Mouse (Mus musculus): Measurements from ENCODE around the gene Nf2. TPM values are rescaled to one million over a fixed set of nuclear protein-coding genes. Genes with fewer than 3 reads are reported as not detected.

The Nf2 gene
- polyA plus RNA-seq, 1 experiment = 38.0 TPM

DNA sequence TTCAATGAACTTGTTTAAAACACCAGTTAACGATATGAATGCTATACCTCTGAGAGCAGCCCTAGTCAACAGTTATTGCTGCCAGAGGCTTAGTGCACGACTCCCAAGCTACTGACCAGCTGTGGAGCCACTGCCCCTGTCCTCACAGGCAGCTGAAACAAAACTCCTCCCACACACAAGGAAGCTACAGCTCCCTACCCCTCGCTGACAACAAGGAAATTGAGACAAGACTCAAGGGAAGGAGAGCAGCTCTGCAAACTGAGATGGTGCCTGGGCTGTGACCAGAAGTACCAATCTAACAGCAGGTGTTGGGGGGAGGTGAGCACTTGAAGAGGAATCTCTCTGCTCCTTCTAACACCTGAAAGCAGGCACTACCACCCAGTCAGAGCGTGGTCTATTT, 48.7 kb downstream of the Nf2 start:
- WGBS = 81% methylated on average over 4 of the region's 4 CpGs
- Histone ChIP-seq H3K4me3 (replicated peaks; ENCODE audit: control insufficient read depth, low read depth, low read length) (no peak overlapping the region), H3K4me1 (ENCODE audit: control insufficient read depth, insufficient read depth, low read length) (no peaks in the 10 kb centered on the region), H3K27ac (ENCODE audit: control insufficient read depth, insufficient read depth, low read depth, low read length, poor library complexity) (no peak overlapping the region)
- no peak for TF ChIP-seq POLR2A (IDR thresholded peaks at IDR 0.05; ENCODE audit: borderline replicate concordance, control insufficient read depth, low read depth, low read length)

DNA sequence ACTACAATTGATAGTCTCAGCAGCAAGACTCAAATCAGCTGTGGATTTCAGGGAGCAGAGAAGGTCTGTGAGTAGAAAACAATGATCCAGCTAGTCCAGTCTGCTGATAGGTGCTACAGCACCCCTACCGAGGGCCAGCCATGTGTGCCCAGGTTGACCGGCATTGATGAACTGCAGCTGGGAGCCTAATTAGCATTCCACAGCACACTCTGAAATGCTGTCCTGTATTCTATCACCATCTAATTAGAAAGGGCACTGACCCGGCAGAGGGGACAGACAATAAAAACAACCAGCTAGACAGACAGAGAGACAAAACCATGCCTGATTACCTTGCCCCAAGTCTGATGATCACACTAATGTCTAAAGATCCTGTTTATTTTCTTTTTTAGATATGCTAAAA, 56.3 kb downstream of the Nf2 start:
- TF ChIP-seq POLR2A (IDR thresholded peaks at IDR 0.05; ENCODE audit: borderline replicate concordance, control insufficient read depth, low read depth, low read length) (no peak), CTCF (IDR thresholded peaks at IDR 0.05; ENCODE audit: control insufficient read depth, insufficient read depth, low read length) (no peak)
- H3K4me3 ChIP-seq (replicated peaks; ENCODE audit: control insufficient read depth, low read depth, low read length) = no peak overlapping the region
- H3K27ac ChIP-seq (ENCODE audit: control insufficient read depth, insufficient read depth, low read depth, low read length, poor library complexity) = no peak overlapping the region
- WGBS = 90% methylated on average over 3 of the region's 3 CpGs
- no peaks in the 10 kb centered on the region for H3K4me1 ChIP-seq (ENCODE audit: control insufficient read depth, insufficient read depth, low read length)

DNA sequence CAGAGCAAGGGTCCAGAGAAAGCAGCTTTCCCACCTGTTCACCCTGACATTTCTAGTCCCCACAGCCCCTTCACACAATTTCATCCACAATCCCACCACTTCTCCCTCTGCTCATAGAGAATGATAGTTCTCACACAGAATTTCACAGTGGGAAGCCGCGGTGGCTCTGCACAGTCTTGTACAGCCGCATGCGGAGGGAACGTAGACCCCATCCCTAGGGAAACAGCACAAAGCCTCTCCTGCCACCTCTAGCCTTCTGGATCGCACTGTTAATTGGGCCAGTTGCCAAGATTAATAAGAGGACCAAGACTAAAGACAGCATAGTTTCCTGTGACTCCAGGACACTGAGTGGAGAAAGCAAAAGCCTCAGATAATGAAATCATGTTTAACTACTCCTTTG, 57.8 kb downstream of the Nf2 start:
- 86% methylated on average over 6 of the region's 6 CpGs for WGBS
- Histone ChIP-seq H3K4me3 (replicated peaks; ENCODE audit: control insufficient read depth, low read depth, low read length) (no peak overlapping the region), H3K4me1 (ENCODE audit: control insufficient read depth, insufficient read depth, low read length) (no peaks in the 10 kb centered on the region)

DNA sequence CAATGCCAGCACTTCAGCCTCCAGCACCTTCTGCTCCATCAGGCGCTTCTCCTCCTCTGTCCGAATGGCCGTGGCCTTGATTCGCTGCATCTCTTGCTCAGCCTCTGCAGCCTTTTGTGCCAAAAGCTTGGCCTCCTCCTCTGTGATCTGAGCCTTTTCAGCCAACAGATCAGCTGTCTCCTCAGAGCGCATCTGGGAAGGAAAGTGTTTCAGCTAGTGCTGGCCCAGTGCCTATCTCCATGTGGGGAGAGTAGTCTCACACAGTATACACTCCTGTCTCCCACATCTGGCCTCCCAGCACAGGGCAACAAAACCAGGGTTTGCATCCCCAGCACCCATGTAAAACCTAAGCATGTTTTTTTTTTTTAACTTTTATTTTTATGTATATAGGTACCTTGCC, 59.6 kb downstream of the Nf2 start:
- WGBS = 85% methylated on average over 5 of the region's 5 CpGs
- Histone ChIP-seq H3K27ac (ENCODE audit: control insufficient read depth, insufficient read depth, low read depth, low read length, poor library complexity) (no peak overlapping the region), H3K4me1 (ENCODE audit: control insufficient read depth, insufficient read depth, low read length) (peaks cover 6% of the 10 kb centered on the region), H3K4me3 (replicated peaks; ENCODE audit: control insufficient read depth, low read depth, low read length) (no peak overlapping the region)
- TF ChIP-seq POLR2A (IDR thresholded peaks at IDR 0.05; ENCODE audit: borderline replicate concordance, control insufficient read depth, low read depth, low read length) (no peak), CTCF (IDR thresholded peaks at IDR 0.05; ENCODE audit: control insufficient read depth, insufficient read depth, low read length) (no peak)

More for the DNA sequence above, 57.8 kb downstream of the Nf2 start:
- TF ChIP-seq CTCF (IDR thresholded peaks at IDR 0.05; ENCODE audit: control insufficient read depth, insufficient read depth, low read length) = no peak
- TF ChIP-seq POLR2A (IDR thresholded peaks at IDR 0.05; ENCODE audit: borderline replicate concordance, control insufficient read depth, low read depth, low read length) = no peak
- H3K27ac ChIP-seq (ENCODE audit: control insufficient read depth, insufficient read depth, low read depth, low read length, poor library complexity) = no peak overlapping the region

DNA sequence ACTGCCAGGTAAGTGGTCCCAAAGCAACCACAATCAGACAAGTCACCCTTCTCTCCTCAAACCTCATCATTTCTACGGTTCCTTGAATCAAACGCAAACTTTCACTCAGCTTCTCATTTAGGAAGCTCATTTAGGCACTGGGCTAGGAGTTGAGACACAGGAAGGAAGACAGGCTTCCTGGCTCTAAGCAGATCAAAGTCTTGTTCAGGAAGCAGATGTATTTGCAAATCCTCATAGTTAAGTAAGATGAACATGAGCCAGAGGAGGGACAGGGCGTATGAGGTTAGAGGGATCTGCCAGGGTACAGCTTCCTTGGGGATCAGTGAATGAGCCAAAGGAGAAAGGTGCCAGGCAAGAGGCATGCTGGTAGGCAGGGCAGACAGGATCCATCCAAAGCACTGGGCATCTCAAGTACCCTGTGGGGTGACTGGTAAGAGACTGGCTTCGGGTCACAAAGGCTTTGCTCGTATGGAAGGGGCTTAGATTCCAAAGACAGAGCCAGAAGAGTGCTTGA, 64.7 kb downstream of the Nf2 start:
- TF ChIP-seq CTCF (IDR thresholded peaks at IDR 0.05; ENCODE audit: control insufficient read depth, insufficient read depth, low read length) (no peak), POLR2A (IDR thresholded peaks at IDR 0.05; ENCODE audit: borderline replicate concordance, control insufficient read depth, low read depth, low read length) (no peak)
- H3K27ac ChIP-seq (ENCODE audit: control insufficient read depth, insufficient read depth, low read depth, low read length, poor library complexity) = peak overlapping the region; percentile 36
- H3K4me3 ChIP-seq (replicated peaks; ENCODE audit: control insufficient read depth, low read depth, low read length) = no peak overlapping the region
- peaks cover 9% of the 10 kb centered on the region for H3K4me1 ChIP-seq (ENCODE audit: control insufficient read depth, insufficient read depth, low read length)
- 17% methylated on average over 5 of the region's 5 CpGs for WGBS

DNA sequence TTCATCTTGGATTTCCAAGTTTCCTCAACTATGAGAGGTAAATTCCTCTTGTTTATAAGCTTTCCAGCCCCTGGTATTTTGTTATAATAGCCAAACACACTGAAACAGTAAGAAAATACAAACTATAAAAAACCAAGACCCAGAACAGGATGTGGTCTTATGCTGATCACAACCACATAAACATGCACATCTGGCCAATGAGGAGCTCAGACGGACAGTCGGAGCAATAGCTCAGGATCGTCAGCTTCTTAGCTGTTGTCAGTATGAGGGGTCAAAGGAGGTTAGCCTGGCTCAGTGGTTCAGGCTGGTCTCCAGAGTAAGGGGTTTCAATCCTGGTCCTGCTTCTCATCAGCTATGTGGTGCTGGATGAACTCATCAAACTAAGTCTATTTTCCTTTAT, 66.2 kb downstream of the Nf2 start:
- H3K4me3 ChIP-seq (replicated peaks; ENCODE audit: control insufficient read depth, low read depth, low read length) = no peak overlapping the region
- WGBS = 33% methylated on average over 3 of the region's 3 CpGs
- no peak overlapping the region for H3K27ac ChIP-seq (ENCODE audit: control insufficient read depth, insufficient read depth, low read depth, low read length, poor library complexity)
- no peak for TF ChIP-seq CTCF (IDR thresholded peaks at IDR 0.05; ENCODE audit: control insufficient read depth, insufficient read depth, low read length)
- no peak for TF ChIP-seq POLR2A (IDR thresholded peaks at IDR 0.05; ENCODE audit: borderline replicate concordance, control insufficient read depth, low read depth, low read length)
- peaks cover 9% of the 10 kb centered on the region for H3K4me1 ChIP-seq (ENCODE audit: control insufficient read depth, insufficient read depth, low read length)

DNA sequence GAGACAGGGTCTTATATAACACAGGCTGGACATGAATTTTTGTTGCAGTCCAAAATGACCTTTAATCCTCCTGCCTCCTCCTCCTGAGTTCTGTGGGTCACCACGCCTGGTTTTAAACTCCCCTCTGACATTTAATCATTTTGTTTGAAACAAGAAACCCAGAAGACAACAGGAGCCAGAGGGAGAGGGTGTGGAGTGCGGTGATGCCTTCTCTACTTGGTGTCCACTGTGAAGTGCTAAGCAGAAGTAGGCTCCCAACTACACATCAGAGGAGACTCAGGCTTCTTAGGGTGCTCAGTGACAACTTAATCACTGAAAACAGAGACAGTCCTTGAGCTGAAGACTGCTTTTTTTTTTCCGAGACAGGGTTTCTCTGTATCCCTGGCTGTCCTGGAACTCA, 68.4 kb downstream of the Nf2 start:
- no peak overlapping the region for H3K4me3 ChIP-seq (replicated peaks; ENCODE audit: control insufficient read depth, low read depth, low read length)
- H3K4me1 ChIP-seq (ENCODE audit: control insufficient read depth, insufficient read depth, low read length) = peaks cover 9% of the 10 kb centered on the region
- TF ChIP-seq POLR2A (IDR thresholded peaks at IDR 0.05; ENCODE audit: borderline replicate concordance, control insufficient read depth, low read depth, low read length) (no peak), CTCF (IDR thresholded peaks at IDR 0.05; ENCODE audit: control insufficient read depth, insufficient read depth, low read length) (no peak)
- H3K27ac ChIP-seq (ENCODE audit: control insufficient read depth, insufficient read depth, low read depth, low read length, poor library complexity) = no peak overlapping the region
- WGBS = 87% methylated on average over 3 of the region's 3 CpGs

DNA sequence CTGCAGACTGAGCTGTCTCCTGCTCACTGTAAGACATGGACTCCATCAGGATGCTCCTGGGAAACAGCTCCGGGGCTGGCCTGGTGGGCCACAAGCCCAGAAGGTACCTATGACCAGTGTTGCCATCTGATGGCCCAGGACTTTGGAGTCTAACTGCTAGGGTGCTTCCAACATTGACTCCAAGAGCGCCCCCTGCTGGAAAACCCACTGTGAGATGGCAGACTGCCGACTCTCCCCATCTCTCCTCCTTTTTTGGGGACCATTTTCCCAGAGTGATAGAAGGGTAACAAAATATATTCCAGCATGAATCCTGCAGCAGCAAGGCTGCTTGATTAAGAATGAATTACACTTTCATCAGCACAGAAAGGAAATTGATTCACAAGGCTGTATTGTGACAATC, 76.4 kb downstream of the Nf2 start:
- TF ChIP-seq POLR2A (IDR thresholded peaks at IDR 0.05; ENCODE audit: borderline replicate concordance, control insufficient read depth, low read depth, low read length) (no peak), CTCF (IDR thresholded peaks at IDR 0.05; ENCODE audit: control insufficient read depth, insufficient read depth, low read length) (peak; percentile 60)
- H3K4me3 ChIP-seq (replicated peaks; ENCODE audit: control insufficient read depth, low read depth, low read length) = no peak overlapping the region
- no peak overlapping the region for H3K27ac ChIP-seq (ENCODE audit: control insufficient read depth, insufficient read depth, low read depth, low read length, poor library complexity)
- H3K4me1 ChIP-seq (ENCODE audit: control insufficient read depth, insufficient read depth, low read length) = no peaks in the 10 kb centered on the region
- 34% methylated on average over 3 of the region's 3 CpGs for WGBS

DNA sequence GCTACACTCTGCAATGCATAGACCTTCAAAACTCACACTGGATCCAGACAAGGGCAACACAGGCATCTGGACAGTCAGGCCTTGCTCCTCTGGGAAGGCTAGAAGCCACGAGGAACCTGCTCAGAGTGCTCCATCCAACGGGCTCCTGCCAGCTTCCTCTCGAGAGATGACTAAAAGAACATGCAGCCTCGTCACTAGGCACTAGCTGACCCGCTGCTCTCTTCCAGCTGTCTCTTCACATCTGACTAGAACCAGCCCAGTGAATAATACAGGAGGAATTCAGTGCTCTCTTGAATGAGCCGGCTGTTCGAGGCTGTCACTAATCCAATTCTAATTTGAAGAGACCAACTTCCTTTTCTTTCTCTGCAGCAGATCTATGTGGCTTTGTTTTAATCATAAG, 77.6 kb downstream of the Nf2 start:
- WGBS = 86% methylated on average over 7 of the region's 7 CpGs
- no peak overlapping the region for H3K4me3 ChIP-seq (replicated peaks; ENCODE audit: control insufficient read depth, low read depth, low read length)
- no peak overlapping the region for H3K27ac ChIP-seq (ENCODE audit: control insufficient read depth, insufficient read depth, low read depth, low read length, poor library complexity)
- H3K4me1 ChIP-seq (ENCODE audit: control insufficient read depth, insufficient read depth, low read length) = no peaks in the 10 kb centered on the region
- TF ChIP-seq CTCF (IDR thresholded peaks at IDR 0.05; ENCODE audit: control insufficient read depth, insufficient read depth, low read length) (no peak), POLR2A (IDR thresholded peaks at IDR 0.05; ENCODE audit: borderline replicate concordance, control insufficient read depth, low read depth, low read length) (no peak)
